Mouse (Mus musculus): Measurements from ENCODE around the gene Plpp7. TPM values are rescaled to one million over a fixed set of nuclear protein-coding genes. Genes with fewer than 3 reads are reported as not detected.

Gene Plpp7
- polyA plus RNA-seq, 1 experiment from 2014 or later = 4.8 TPM

GRCm38 (mm10) chr2:32153041-32153790 lies 57.9 kb downstream of the Plpp7 start:
- peaks cover 74% of the 10 kb centered on the region for H3K4me1 ChIP-seq
- peaks cover 6% of the 10 kb centered on the region; the same call in 1 of the 2 replicates for H3K36me3 ChIP-seq (replicated peaks)
- no peaks in the 10 kb centered on the region for H3K27me3 ChIP-seq (ENCODE audit: poor library complexity, severe bottlenecking)
- H3K27ac ChIP-seq = peak overlapping the region; percentile 100
- no peak for DNase-seq (ENCODE audit: extremely low spot score, low spot score)
- 14% methylated on average over 13 of the region's 13 CpGs for WGBS
- no peaks in the 10 kb centered on the region for H3K9me3 ChIP-seq
- peak overlapping the region; percentile 97 for H3K4me3 ChIP-seq

DNA sequence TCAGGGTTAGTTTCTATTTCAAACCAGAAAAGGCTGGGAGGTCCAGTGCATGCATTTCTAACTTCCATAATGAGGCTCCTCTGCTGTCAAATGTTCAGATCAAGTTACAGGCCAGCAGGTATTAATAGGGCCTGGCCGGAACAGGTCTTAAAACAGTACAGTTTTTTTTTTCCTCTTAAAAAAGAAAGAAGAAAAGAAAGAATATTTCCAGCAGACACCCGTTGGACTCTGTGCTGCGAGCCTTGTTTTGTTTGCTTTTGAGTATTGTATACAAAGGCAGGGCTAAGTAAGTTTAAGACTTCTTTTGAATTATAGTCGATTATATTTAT lies 58.4 kb downstream of the Plpp7 start:
- Histone ChIP-seq H3K4me1 (peaks cover 79% of the 10 kb centered on the region), H3K4me3 (peak overlapping the region; percentile 97), H3K36me3 (replicated peaks) (peaks cover 8% of the 10 kb centered on the region; the same call in 1 of the 2 replicates), H3K27ac (peak overlapping the region; percentile 100), H3K9me3 (no peaks in the 10 kb centered on the region), H3K27me3 (ENCODE audit: poor library complexity, severe bottlenecking) (no peaks in the 10 kb centered on the region)
- DNase-seq (ENCODE audit: extremely low spot score, low spot score) = no peak
- 40% methylated on average over 4 of the region's 4 CpGs for WGBS

- WGBS = 29% methylated on average over 9 of the region's 9 CpGs
These were observed 59.1 kb downstream of the Plpp7 start for GRCm38 (mm10) chr2:32154334-32154997.

DNA sequence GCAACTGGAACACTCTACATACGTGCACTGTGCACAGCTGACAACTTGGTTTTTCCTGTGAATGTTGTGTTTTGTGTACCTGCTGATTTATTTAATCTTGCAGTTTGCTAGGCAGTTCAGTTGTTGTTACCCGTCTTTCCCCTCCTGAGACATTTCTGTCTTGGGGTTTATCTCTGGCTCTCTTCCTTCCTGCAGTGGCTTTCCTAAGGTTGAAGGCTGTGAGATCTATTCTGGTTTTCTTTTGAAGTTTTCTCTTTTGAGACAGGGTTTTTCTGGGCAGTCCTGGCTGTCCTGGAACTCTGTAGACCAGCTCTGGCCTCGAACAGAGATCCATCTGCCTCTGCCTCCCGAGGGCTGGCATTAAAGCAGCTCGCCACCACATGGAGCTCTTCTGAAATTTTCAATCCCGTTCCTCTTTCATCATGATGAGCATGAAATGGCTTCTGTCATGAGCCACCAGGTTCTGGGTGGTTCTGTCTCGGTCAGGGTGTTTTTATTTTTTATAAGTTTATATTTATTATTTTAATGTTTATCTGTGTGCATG lies 59.7 kb downstream of the Plpp7 start:
- H3K4me1 ChIP-seq = peaks cover 88% of the 10 kb centered on the region
- no peaks in the 10 kb centered on the region for H3K27me3 ChIP-seq (ENCODE audit: poor library complexity, severe bottlenecking)
- DNase-seq (ENCODE audit: extremely low spot score, low spot score) = no peak
- H3K4me3 ChIP-seq = no peak overlapping the region
- H3K9me3 ChIP-seq = 0 out of 2 replicates have a peak, but pooled peaks cover 1% of the 10 kb centered on the region
- 76% methylated on average over 7 of the region's 7 CpGs for WGBS
- H3K36me3 ChIP-seq (replicated peaks) = peaks cover 20% of the 10 kb centered on the region
- no peak overlapping the region for H3K27ac ChIP-seq

More at GRCm38 (mm10) chr2:32154334-32154997, 59.1 kb downstream of the Plpp7 start:
- Histone ChIP-seq H3K4me3 (peak overlapping the region; percentile 97), H3K9me3 (no peaks in the 10 kb centered on the region), H3K36me3 (replicated peaks) (peaks cover 14% of the 10 kb centered on the region), H3K4me1 (peaks cover 85% of the 10 kb centered on the region), H3K27me3 (ENCODE audit: poor library complexity, severe bottlenecking) (no peaks in the 10 kb centered on the region), H3K27ac (peak overlapping the region; percentile 100)
- no peak for DNase-seq (ENCODE audit: extremely low spot score, low spot score)

- peaks cover 26% of the 10 kb centered on the region for H3K36me3 ChIP-seq (replicated peaks)
- no peak overlapping the region for H3K4me3 ChIP-seq
- peaks cover 84% of the 10 kb centered on the region for H3K4me1 ChIP-seq
- 0 out of 2 replicates have a peak overlapping the region, but pooled peaks have one; percentile 72 for H3K27ac ChIP-seq
- DNase-seq (ENCODE audit: extremely low spot score, low spot score) = no peak
- no peaks in the 10 kb centered on the region for H3K27me3 ChIP-seq (ENCODE audit: poor library complexity, severe bottlenecking)
- H3K9me3 ChIP-seq = 0 out of 2 replicates have a peak, but pooled peaks cover 4% of the 10 kb centered on the region
- 83% methylated on average over 6 of the region's 6 CpGs for WGBS
These were observed 60.3 kb downstream of the Plpp7 start for GRCm38 (mm10) chr2:32155614-32156013.

DNA sequence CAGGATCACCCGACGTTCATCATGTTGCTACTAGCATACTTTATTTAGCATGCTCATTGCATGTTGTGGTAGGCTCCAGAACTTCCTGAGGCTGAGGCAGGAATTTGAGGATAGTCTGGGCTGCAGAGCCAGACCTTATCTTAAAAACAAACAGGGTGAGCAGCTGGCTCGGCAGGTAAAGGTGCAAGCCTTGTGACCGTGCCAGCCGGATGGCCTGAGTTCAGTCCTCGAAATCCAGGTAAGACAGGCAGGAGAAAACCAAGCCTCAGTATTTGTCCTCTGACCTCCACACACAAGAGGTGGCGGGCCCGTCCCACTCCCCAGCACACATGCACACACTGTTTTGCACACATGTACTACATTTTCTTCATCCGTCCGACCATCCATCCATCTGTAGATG lies 61.3 kb downstream of the Plpp7 start:
- Histone ChIP-seq H3K27me3 (ENCODE audit: poor library complexity, severe bottlenecking) (no peaks in the 10 kb centered on the region), H3K4me3 (peak overlapping the region; percentile 5; the same call in 1 of the 2 replicates), H3K9me3 (peaks cover 10% of the 10 kb centered on the region; the same call in 1 of the 2 replicates), H3K36me3 (replicated peaks) (peaks cover 36% of the 10 kb centered on the region), H3K27ac (peak overlapping the region; percentile 72), H3K4me1 (peaks cover 82% of the 10 kb centered on the region)
- 75% methylated on average over 10 of the region's 10 CpGs for WGBS
- no peak for DNase-seq (ENCODE audit: extremely low spot score, low spot score)

DNA sequence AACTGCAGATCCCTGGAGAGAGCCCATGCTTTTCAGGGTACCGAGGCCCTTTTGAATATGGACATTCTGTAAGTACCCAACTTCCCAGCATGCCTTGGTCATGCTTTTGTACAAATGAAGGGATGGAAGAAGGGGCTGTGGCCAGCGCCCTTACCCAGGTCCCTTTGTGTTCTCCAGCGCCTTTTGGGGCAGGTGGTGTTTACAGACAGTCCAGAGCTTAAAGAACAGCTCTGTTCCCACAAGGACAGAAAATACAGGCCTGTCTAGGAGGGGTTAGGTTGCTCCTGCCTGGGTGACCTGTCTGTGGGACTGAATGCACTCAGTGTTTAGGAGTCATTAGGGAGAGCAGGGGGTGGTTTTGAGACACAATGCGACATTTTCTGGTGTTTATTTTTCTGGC lies 62.0 kb downstream of the Plpp7 start:
- H3K9me3 ChIP-seq = peaks cover 12% of the 10 kb centered on the region; the same call in 1 of the 2 replicates
- 22% methylated on average over 4 of the region's 4 CpGs for WGBS
- peak overlapping the region; percentile 5; the same call in 1 of the 2 replicates for H3K4me3 ChIP-seq
- DNase-seq (ENCODE audit: extremely low spot score, low spot score) = peak; percentile 36
- H3K36me3 ChIP-seq (replicated peaks) = peaks cover 43% of the 10 kb centered on the region
- no peaks in the 10 kb centered on the region for H3K27me3 ChIP-seq (ENCODE audit: poor library complexity, severe bottlenecking)
- peak overlapping the region; percentile 72 for H3K27ac ChIP-seq
- peaks cover 77% of the 10 kb centered on the region for H3K4me1 ChIP-seq

DNA sequence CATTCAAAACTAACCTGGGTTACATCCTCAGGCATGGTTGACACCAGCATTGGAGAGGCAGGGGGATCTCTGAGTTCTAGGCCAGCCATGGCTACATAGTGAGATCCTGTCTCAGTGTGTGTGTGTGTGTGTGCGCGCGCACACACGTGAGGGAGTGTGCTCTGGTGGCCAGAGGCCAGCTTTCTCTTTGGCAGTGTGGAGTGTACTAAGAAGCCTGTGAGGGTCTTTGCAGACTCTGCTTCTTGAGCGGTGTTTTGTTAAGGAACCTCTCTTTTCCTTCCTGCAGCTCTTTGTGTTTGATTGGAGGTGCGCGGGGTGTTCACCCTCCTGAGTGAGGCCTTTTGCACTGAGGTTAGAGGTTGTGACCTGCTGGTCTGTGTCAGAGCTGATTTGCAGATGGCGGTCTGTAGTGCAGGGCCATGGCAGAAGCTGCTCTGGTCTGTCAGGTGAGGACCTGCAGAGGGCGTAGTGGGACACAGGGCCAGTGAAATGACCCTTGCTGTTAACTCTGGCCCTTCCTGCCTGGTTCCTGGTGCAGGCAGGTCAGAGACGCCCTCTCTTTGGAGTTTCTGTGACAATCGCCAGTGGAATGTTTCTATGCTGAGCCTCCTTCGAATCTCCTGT lies 63.4 kb downstream of the Plpp7 start:
- Histone ChIP-seq H3K27ac (peak overlapping the region; percentile 48; the same call in 1 of the 2 replicates), H3K4me3 (no peak overlapping the region), H3K36me3 (replicated peaks) (peaks cover 55% of the 10 kb centered on the region), H3K9me3 (peaks cover 17% of the 10 kb centered on the region; the same call in 1 of the 2 replicates), H3K27me3 (ENCODE audit: poor library complexity, severe bottlenecking) (no peaks in the 10 kb centered on the region), H3K4me1 (peaks cover 68% of the 10 kb centered on the region)
- 77% methylated on average over 12 of the region's 12 CpGs for WGBS
- no peak for DNase-seq (ENCODE audit: extremely low spot score, low spot score)

Small RNA genes lying within 50 kb of the gene (microRNA-seq; reads per million reads assigned to microRNA genes)
- not detected for gene Mir7674

Other genes with a start within 250 kb of the Plpp7 start
- 0.07 and 0.19 TPM in 2 replicates for gene Fibcd1, start 249.5 kb upstream of the Plpp7 start, polyA plus RNA-seq (2016; fragmentation: Nextera tagmentation; extraction: Ambion mirVana)
- gene Lamc3, start 208.2 kb upstream of the Plpp7 start, polyA plus RNA-seq (2016; fragmentation: Nextera tagmentation; extraction: Ambion mirVana) = 4.9 and 6.8 TPM in 2 replicates
- 84.7 and 85.6 TPM in 2 replicates for gene Aif1l, start 145.4 kb upstream of the Plpp7 start, polyA plus RNA-seq (2016; fragmentation: Nextera tagmentation; extraction: Ambion mirVana)
- 110 and 111 TPM in 2 replicates for gene Nup214, start 121.1 kb upstream of the Plpp7 start, polyA plus RNA-seq (2016; fragmentation: Nextera tagmentation; extraction: Ambion mirVana)
- 1.3 and 1.5 TPM in 2 replicates for gene Fam78a, start 10.7 kb upstream of the Plpp7 start, polyA plus RNA-seq (2016; fragmentation: Nextera tagmentation; extraction: Ambion mirVana)
- gene Prrc2b, start 55.6 kb downstream of the Plpp7 start, polyA plus RNA-seq (2016; fragmentation: Nextera tagmentation; extraction: Ambion mirVana) = 48.2 and 50.1 TPM in 2 replicates
- 26.6 and 29.7 TPM in 2 replicates for gene Pomt1, start 141.1 kb downstream of the Plpp7 start, polyA plus RNA-seq (2016; fragmentation: Nextera tagmentation; extraction: Ambion mirVana)
- 83.6 and 91.4 TPM in 2 replicates for gene Uck1, start 164.6 kb downstream of the Plpp7 start, polyA plus RNA-seq (2016; fragmentation: Nextera tagmentation; extraction: Ambion mirVana)
- 16.6 and 17.4 TPM in 2 replicates for gene Golga2, start 191.9 kb downstream of the Plpp7 start, polyA plus RNA-seq (2016; fragmentation: Nextera tagmentation; extraction: Ambion mirVana)
- 529 and 531 TPM in 2 replicates for gene Swi5, start 192.5 kb downstream of the Plpp7 start, polyA plus RNA-seq (2016; fragmentation: Nextera tagmentation; extraction: Ambion mirVana)